Mouse (Mus musculus) lung, postnatal 25 days (tissue): ENCODE data around the gene Sdad1.
"Not testable (repeated sequence)": the region's sequence is repeated elsewhere in the genome, so short reads cannot be mapped to it uniquely, and the experiment has no call there.

Experiments used
- DNase-seq: peaks from one replicate; pipeline ENCODE4 v3.0.0; 2022; ENCODE audit warnings: low spot score

Sdad1 gene

GRCm38 (mm10) chr5:92309681-92310511 is at the start of gene Sdad1:
Sdad1 (minus strand) TSS chr5:92310479.
- DNase-seq: peak; percentile 94

GRCm38 (mm10) chr5:92358767-92359455 is 48.6 kb upstream of the Sdad1 start:
- no peak for DNase-seq

- no peak for DNase-seq
Observed at GRCm38 (mm10) chr5:92358033-92358432, 47.8 kb upstream of the Sdad1 start.

- peak; percentile 40 for DNase-seq
Observed at GRCm38 (mm10) chr5:92353517-92353916, 43.2 kb upstream of the Sdad1 start.

GRCm38 (mm10) chr5:92352716-92353115 is 42.4 kb upstream of the Sdad1 start:
- DNase-seq: not testable (repeated sequence)

GRCm38 (mm10) chr5:92349731-92350130 is 39.5 kb upstream of the Sdad1 start:
- DNase-seq: no peak

GRCm38 (mm10) chr5:92348794-92349413 is 38.6 kb upstream of the Sdad1 start, which contains the start of gene Cxcl10:
Cxcl10 (minus strand) TSS chr5:92348889.
- DNase-seq: peak; percentile 67

GRCm38 (mm10) chr5:92345006-92345405 is 34.7 kb upstream of the Sdad1 start:
- DNase-seq: no peak

- DNase-seq: no peak
Observed at GRCm38 (mm10) chr5:92340606-92341005, 30.3 kb upstream of the Sdad1 start.

GRCm38 (mm10) chr5:92336743-92337142 is 26.5 kb upstream of the Sdad1 start:
- no peak for DNase-seq

GRCm38 (mm10) chr5:92332359-92332840 is 22.1 kb upstream of the Sdad1 start:
- peak; percentile 50 for DNase-seq

- no peak for DNase-seq
Observed at GRCm38 (mm10) chr5:92331635-92332338, 21.5 kb upstream of the Sdad1 start, which contains the start of gene Art3. Art3 (plus strand) TSS chr5:92331827.

GRCm38 (mm10) chr5:92331122-92331521 is 20.8 kb upstream of the Sdad1 start:
- no peak for DNase-seq

GRCm38 (mm10) chr5:92327929-92328328 is 17.6 kb upstream of the Sdad1 start, which contains the start of gene Cxcl9:
Cxcl9 (minus strand) TSS chr5:92328079.
- DNase-seq: no peak

GRCm38 (mm10) chr5:92327367-92327766 is 17.1 kb upstream of the Sdad1 start:
- DNase-seq: no peak

- peak; percentile 59 for DNase-seq
Observed at GRCm38 (mm10) chr5:92323264-92323663, 13.0 kb upstream of the Sdad1 start.

- DNase-seq: peak; percentile 24
Observed at GRCm38 (mm10) chr5:92322612-92323011, 12.3 kb upstream of the Sdad1 start.

- no peak for DNase-seq
Observed at GRCm38 (mm10) chr5:92321631-92322400, 11.5 kb upstream of the Sdad1 start.

GRCm38 (mm10) chr5:92318596-92318995 is 8.3 kb upstream of the Sdad1 start:
- DNase-seq: no peak

- DNase-seq: no peak
Observed at GRCm38 (mm10) chr5:92318119-92318518, 7.8 kb upstream of the Sdad1 start.

GRCm38 (mm10) chr5:92313776-92314175 is 3.5 kb upstream of the Sdad1 start:
- no peak for DNase-seq
